In the genomic region with DNA sequence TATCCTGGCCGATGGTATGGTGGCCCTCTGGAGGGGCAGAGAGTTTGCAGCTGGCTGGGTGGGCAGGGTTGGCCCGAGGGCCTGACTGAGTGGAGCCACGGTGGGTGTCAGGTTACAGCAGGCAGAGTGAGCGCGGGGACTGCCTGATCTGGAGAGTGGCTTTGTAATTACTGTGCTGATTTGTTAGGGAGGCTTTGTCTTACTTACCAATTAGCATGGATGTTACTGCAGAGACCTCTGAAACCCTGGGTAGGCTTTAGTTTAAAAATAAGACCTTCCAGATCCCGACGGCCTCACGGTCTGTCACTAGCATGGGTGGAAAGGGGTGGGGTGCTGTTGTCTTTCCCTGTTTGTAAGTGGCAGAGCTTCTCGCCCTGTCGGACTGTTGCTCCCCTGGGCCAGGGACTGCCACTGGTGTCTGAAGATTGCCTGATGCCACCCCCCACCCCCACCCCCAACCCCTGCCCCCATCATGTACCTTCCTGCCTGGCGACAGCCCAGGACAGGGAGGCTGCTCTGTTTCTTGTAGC, we compare ENCODE assay signal across 8 mouse cellular contexts.
DNase-seq lines count a peak whose midpoint lies in the region; ATAC-seq and TF ChIP-seq lines count a peak whose summit lies in the region.

No protein-coding gene starts in this region.

- no peak for TF ChIP-seq CTCF in intestine, postnatal 0 days (IDR thresholded peaks at IDR 0.05; ENCODE audit: low read depth)
- TF ChIP-seq CTCF in thymus, adult 2 months (IDR thresholded peaks at IDR 0.05; ENCODE audit: borderline replicate concordance, control insufficient read depth, extremely low read depth, insufficient read depth, low read length, poor library complexity) = no peak

- no peak overlapping the region for H3K27ac ChIP-seq in intestine, postnatal 0 days (ENCODE audit: low read depth, low read length)
- H3K27ac ChIP-seq in thymus, adult 2 months (ENCODE audit: control insufficient read depth, insufficient read depth, low read length) = no peak overlapping the region

- ATAC-seq in granulocyte monocyte progenitor cell, adult 5-6 weeks (replicated peaks; ENCODE audit: poor library complexity, severe bottlenecking) = peak; percentile 43
- no peak for ATAC-seq in intestine, postnatal 0 days
- no peak for ATAC-seq in activated CD4-positive, CD25-positive, alpha-beta regulatory T cell, adult 4 months

- TF ChIP-seq POLR2A in thymus, adult 2 months (IDR thresholded peaks at IDR 0.05; ENCODE audit: control insufficient read depth, extremely low read depth, insufficient read depth, low read length, poor library complexity) = no peak

- no peaks in the 10 kb centered on the region for H3K27me3 ChIP-seq in intestine, postnatal 0 days (replicated peaks; ENCODE audit: control insufficient read depth, insufficient read depth, low read length)
- no peaks in the 10 kb centered on the region for H3K27me3 ChIP-seq in thymus, adult 2 months (ENCODE audit: control insufficient read depth, insufficient read depth, low read length)

- H3K36me3 ChIP-seq in intestine, postnatal 0 days (ENCODE audit: control insufficient read depth, insufficient read depth) = no peaks in the 10 kb centered on the region
- H3K36me3 ChIP-seq in thymus, adult 2 months (ENCODE audit: control insufficient read depth, insufficient read depth, low read length) = no peaks in the 10 kb centered on the region

- peak overlapping the region; percentile 44 for H3K4me2 ChIP-seq in intestine, postnatal 0 days (replicated peaks; ENCODE audit: low read depth)

- peaks cover 27% of the 10 kb centered on the region for H3K4me1 ChIP-seq in intestine, postnatal 0 days (replicated peaks; ENCODE audit: control insufficient read depth, insufficient read depth, low read length)
- peaks cover 24% of the 10 kb centered on the region for H3K4me1 ChIP-seq in thymus, adult 2 months (replicated peaks; ENCODE audit: control insufficient read depth, insufficient read depth, low read length)

- no peaks in the 10 kb centered on the region for H3K9me3 ChIP-seq in intestine, postnatal 0 days (ENCODE audit: control insufficient read depth)

- 10% methylated on average over 11 of the region's 11 CpGs for WGBS in intestine, postnatal 0 days
- 80% methylated on average over 11 of the region's 11 CpGs for WGBS in thymus, adult 2 months

- peak; percentile 14 for DNase-seq in thymus, postnatal 4 days
- no peak for DNase-seq in thymus, postnatal 25 days
- peak; percentile 80 for DNase-seq in mesoderm, embryonic 11.5 days (ENCODE audit: low read depth, low spot score)
- no peak for DNase-seq in frontal cortex, postnatal 10 days (ENCODE audit: low spot score in 2 of 2)
- no peak for DNase-seq in thymus, adult 2 months

- peak overlapping the region; percentile 1; the same call in 1 of the 2 replicates for H3K9ac ChIP-seq in intestine, postnatal 0 days (ENCODE audit: low read depth, low read length)

- no peak overlapping the region for H3K4me3 ChIP-seq in intestine, postnatal 0 days (ENCODE audit: low read depth, low read length)
- no peak overlapping the region for H3K4me3 ChIP-seq in thymus, adult 2 months (ENCODE audit: control insufficient read depth, insufficient read depth, low read length)

Comparison
In these comparisons a context has a peak if more than half of its experiments do, and no peak if none do; other contexts are left out.
1. DNase-seq: peak in thymus, postnatal 4 days (single experiment) and mesoderm, embryonic 11.5 days (single experiment); none in thymus, postnatal 25 days (single experiment), frontal cortex, postnatal 10 days (0 of 2) and thymus, adult 2 months (single experiment).